Mouse (Mus musculus) forebrain, postnatal 0 days (tissue): Measurements from ENCODE around the gene Tuba1b. TPM values are rescaled to one million over a fixed set of nuclear protein-coding genes. Genes with fewer than 3 reads are reported as not detected.

Experiments
- ATAC-seq: fragments of 200-750 bp; cut with Nextera tagmentation; 2 replicates; pipeline ENCODE4 v1.8.0; 2017; ENCODE audit warnings: mild to moderate bottlenecking, moderate library complexity
- DNase-seq: peaks from one replicate; pipeline ENCODE4 v3.0.0-alpha.2; 2015
- H3K27ac ChIP-seq: fragments of 300-500 bp; sonication (generic); 2 replicates; pipeline ENCODE4 v1.5.1; 2014; ENCODE audit warnings: low read depth, mild to moderate bottlenecking, antibody characterized with exemption, low read length, moderate library complexity, mixed read lengths
- H3K27me3 ChIP-seq: fragments of 300-500 bp; sonication (generic); 2 replicates; pipeline ENCODE4 v1.6.1; 2014; ENCODE audit warnings: mild to moderate bottlenecking, low read length, mixed read lengths; ENCODE audit not compliant: insufficient read depth
- H3K36me3 ChIP-seq: fragments of 300-500 bp; sonication (generic); 2 replicates; pipeline ENCODE4 v1.6.1; 2014; ENCODE audit warnings: mild to moderate bottlenecking, moderate library complexity; ENCODE audit not compliant: insufficient read depth
- H3K4me1 ChIP-seq: fragments of 300-500 bp; sonication (generic); 2 replicates; pipeline ENCODE4 v1.6.1; 2014; ENCODE audit warnings: antibody characterized with exemption; ENCODE audit not compliant: insufficient read depth
- H3K4me2 ChIP-seq: fragments of 300-500 bp; sonication (generic); 2 replicates; pipeline ENCODE4 v1.6.1; 2014; ENCODE audit warnings: low read depth, mild to moderate bottlenecking, moderate library complexity
- H3K4me3 ChIP-seq: fragments of 300-500 bp; sonication (generic); 2 replicates; pipeline ENCODE4 v1.5.1; 2014; ENCODE audit warnings: low read depth, low read length, mixed read lengths
- H3K9ac ChIP-seq: fragments of 300-500 bp; sonication (generic); 2 replicates; pipeline ENCODE4 v1.6.1; 2014; ENCODE audit warnings: mild to moderate bottlenecking
- H3K9me3 ChIP-seq: fragments of 300-500 bp; sonication (generic); 2 replicates; pipeline ENCODE4 v1.6.1; 2016; ENCODE audit warnings: low read length
- CTCF ChIP-seq: sonication (generic); IDR thresholded peaks from 2 replicates; pipeline ENCODE4 v1.5.1; 2016; ENCODE audit warnings: antibody characterized with exemption, control low read depth, low read depth
- WGBS: fragments of 180-500 bp; shearing (Covaris S2); extraction: QIAGEN DNeasy Blood & Tissue Kit; methylation state at CpG from one replicate; pipeline ENCODE4 v1.1.7; 2014; 5-methylcytosine and 5-hydroxymethylcytosine counted together
- polyA plus RNA-seq: library from polyadenylated mRNA; unstranded; fragments of >200 nt; fragmentation: Nextera tagmentation; extraction: Ambion mirVana; gene quantifications from 2 replicates; pipeline ENCODE4 v1.2.1, GENCODE M21; 2015
- total RNA-seq: library from RNA; depleted of rRNA; stranded (reverse); fragments of >200 nt; gene quantifications from 2 replicates; pipeline ENCODE4 v1.2.3, GENCODE M21; 2014

Gene Tuba1b
- total and polyA plus RNA-seq, 2 experiments from 2014 or later, result 1,265 to 1,958 TPM

- H3K9me3 ChIP-seq, result no peaks in the 10 kb centered on the region
- TF ChIP-seq CTCF, result no peak
- no peak overlapping the region for H3K9ac ChIP-seq
- peaks cover 18% of the 10 kb centered on the region for H3K27me3 ChIP-seq
- no peak overlapping the region for H3K27ac ChIP-seq
- DNase-seq, result no peak
- ATAC-seq, result no peak
- peaks cover 42% of the 10 kb centered on the region for H3K36me3 ChIP-seq
- 84% methylated on average over 2 of the region's 2 CpGs for WGBS
- no peak overlapping the region for H3K4me3 ChIP-seq
- H3K4me1 ChIP-seq, result no peaks in the 10 kb centered on the region
- H3K4me2 ChIP-seq, result no peak overlapping the region
These were observed 31.8 kb downstream of the Tuba1b start for GRCm38 (mm10) chr15:98902600-98902999.

GRCm38 (mm10) chr15:98901530-98901929 lies 32.8 kb downstream of the Tuba1b start:
- Histone ChIP-seq H3K27ac (no peak overlapping the region), H3K36me3 (peaks cover 32% of the 10 kb centered on the region), H3K9me3 (no peaks in the 10 kb centered on the region), H3K27me3 (peaks cover 28% of the 10 kb centered on the region), H3K9ac (no peak overlapping the region), H3K4me1 (no peaks in the 10 kb centered on the region), H3K4me3 (no peak overlapping the region), H3K4me2 (no peak overlapping the region)
- no peak for ATAC-seq
- no peak for DNase-seq
- TF ChIP-seq CTCF, result no peak
- WGBS, result 67% methylated on average over 1 of the region's 1 CpGs

GRCm38 (mm10) chr15:98897928-98898800 lies 36.2 kb downstream of the Tuba1b start, which contains the start of gene Dhh:
Gene Dhh (minus strand): TSS chr15:98898540.
- ATAC-seq (no peak), DNase-seq (no peak)
- no peak for TF ChIP-seq CTCF
- Histone ChIP-seq H3K9me3 (no peaks in the 10 kb centered on the region), H3K36me3 (0 out of 2 replicates have a peak, but pooled peaks cover 3% of the 10 kb centered on the region), H3K4me3 (peak within 1 kb of the TSS; percentile 5; the same call in 1 of the 2 replicates), H3K9ac (no peak within 1 kb of the TSS), H3K27me3 (peaks cover 54% of the 10 kb centered on the region), H3K27ac (no peak within 1 kb of the TSS), H3K4me1 (0 out of 2 replicates have a peak, but pooled peaks cover 3% of the 10 kb centered on the region), H3K4me2 (peak within 1 kb of the TSS; percentile 34)
- 2% methylated on average over 40 of the region's 41 CpGs for WGBS

- no peak for TF ChIP-seq CTCF
- H3K4me1 ChIP-seq, result 0 out of 2 replicates have a peak, but pooled peaks cover 3% of the 10 kb centered on the region
- H3K36me3 ChIP-seq, result no peaks in the 10 kb centered on the region
- 7% methylated on average over 10 of the region's 10 CpGs for WGBS
- DNase-seq (no peak), ATAC-seq (no peak)
- H3K27me3 ChIP-seq, result peaks cover 60% of the 10 kb centered on the region
- H3K27ac ChIP-seq, result no peak overlapping the region
- H3K9me3 ChIP-seq, result no peaks in the 10 kb centered on the region
- no peak overlapping the region; the same call in 1 of the 2 replicates for H3K4me3 ChIP-seq
- no peak overlapping the region for H3K9ac ChIP-seq
- H3K4me2 ChIP-seq, result peak overlapping the region; percentile 34; the same call in 1 of the 2 replicates
These were observed 36.9 kb downstream of the Tuba1b start for GRCm38 (mm10) chr15:98897495-98897894.

- ATAC-seq (0 out of 2 replicates have a peak, but pooled peaks have one; percentile 10), DNase-seq (no peak)
- peak overlapping the region; percentile 50 for H3K4me3 ChIP-seq
These were observed 38.5 kb downstream of the Tuba1b start for GRCm38 (mm10) chr15:98895635-98896589.

More at GRCm38 (mm10) chr15:98895635-98896589, 38.5 kb downstream of the Tuba1b start:
- Histone ChIP-seq H3K4me1 (0 out of 2 replicates have a peak, but pooled peaks cover 3% of the 10 kb centered on the region), H3K36me3 (no peaks in the 10 kb centered on the region), H3K9ac (peak overlapping the region; percentile 40), H3K27me3 (peaks cover 69% of the 10 kb centered on the region), H3K27ac (0 out of 2 replicates have a peak overlapping the region, but pooled peaks have one; percentile 4), H3K9me3 (no peaks in the 10 kb centered on the region), H3K4me2 (peak overlapping the region; percentile 94)
- 4% methylated on average over 41 of the region's 41 CpGs for WGBS
- no peak for TF ChIP-seq CTCF
